Mouse (Mus musculus) olfactory bulb, adult 2 months (tissue): ENCODE results near the gene Ubd.

Source experiments
- CTCF ChIP-seq: fragments of 200-500 bp; IDR thresholded peaks from 2 replicates; pipeline ENCODE4 v1.5.1; 2012; ENCODE audit warnings: low read depth, mild to moderate bottlenecking, low read length, moderate library complexity; ENCODE audit not compliant: insufficient read depth
- POLR2A ChIP-seq: fragments of 200-500 bp; IDR thresholded peaks from 2 replicates; pipeline ENCODE4 v1.6.1; 2012; ENCODE audit warnings: mild to moderate bottlenecking, low read depth, low read length, moderate library complexity; ENCODE audit not compliant: insufficient read depth

DNA sequence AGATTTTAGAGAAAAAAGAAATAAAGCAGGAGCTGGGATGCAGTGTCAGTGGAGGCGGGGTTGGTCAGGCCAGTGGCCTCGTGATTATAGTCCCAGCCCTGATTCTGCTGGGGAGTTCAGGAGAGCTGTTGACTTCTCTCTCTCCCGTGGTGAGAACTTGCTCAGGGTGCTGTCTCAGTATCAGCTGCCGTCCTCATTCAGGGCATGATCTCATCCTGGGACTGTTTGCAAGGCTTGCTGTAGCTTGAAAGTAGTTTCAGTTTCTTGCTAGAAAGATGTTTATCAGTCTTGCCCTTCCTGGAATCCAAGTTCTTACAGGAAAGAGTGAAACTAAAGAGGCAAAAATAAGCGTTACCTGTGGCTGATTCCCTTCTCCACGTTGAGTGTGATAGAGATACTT is 8.2 kb upstream of the Ubd start:
- TF ChIP-seq POLR2A (no peak), CTCF (no peak)
